25 mouse cellular contexts compared by ENCODE assay signal in genomic region chr3:48134938-48135337, GRCm38 (mm10).
DNase-seq lines count a peak whose midpoint lies in the region; ATAC-seq and TF ChIP-seq lines count a peak whose summit lies in the region.
"Had no signal": no experiment of that assay in that cellular context is flagged by ENCODE, and none has a peak within 500 bp of the region (broad histone marks: within the 10 kb centered on the region; RNA-seq: fewer than 3 reads in every experiment).

No protein-coding gene starts in this region.

- no peak for TF ChIP-seq CTCF in kidney, postnatal 0 days (IDR thresholded peaks at IDR 0.05; ENCODE audit: low read depth)

- TF ChIP-seq POLR2A in limb, embryonic 14.5 days (IDR thresholded peaks at IDR 0.05; ENCODE audit: borderline replicate concordance, extremely low read depth, insufficient read depth, insufficient read length) = no peak

- no peak for ATAC-seq in kidney, postnatal 0 days (replicated peaks; ENCODE audit: low FRiP score, low read depth)
- no peak for ATAC-seq in kidney, embryonic 16.5 days (ENCODE audit: low FRiP score, low TSS enrichment)
- ATAC-seq in limb, embryonic 13.5 days (ENCODE audit: low FRiP score, low read depth) = peak; percentile 71
- peak; percentile 73; the same call in 1 of the 2 replicates for ATAC-seq in limb, embryonic 14.5 days (ENCODE audit: low FRiP score, low read depth)
- ATAC-seq: forebrain, embryonic 14.5 days; forebrain, embryonic 16.5 days had no signal

- H3K36me3 ChIP-seq in kidney, postnatal 0 days (ENCODE audit: insufficient read depth, low read length) = no peaks in the 10 kb centered on the region
- H3K36me3 ChIP-seq in kidney, embryonic 16.5 days (ENCODE audit: insufficient read depth, low read length) = no peaks in the 10 kb centered on the region
- no peaks in the 10 kb centered on the region for H3K36me3 ChIP-seq in limb, embryonic 13.5 days
- no peaks in the 10 kb centered on the region for H3K36me3 ChIP-seq in limb, embryonic 10.5 days
- H3K36me3 ChIP-seq in limb, embryonic 14.5 days (ENCODE audit: control insufficient read depth, insufficient read depth, low read length) = no peaks in the 10 kb centered on the region
- H3K36me3 ChIP-seq: embryonic facial prominence, embryonic 12.5 days; embryonic facial prominence, embryonic 15.5 days; forebrain, embryonic 10.5 days; forebrain, embryonic 12.5 days had no signal

- WGBS in kidney, postnatal 0 days = 58% methylated on average over 4 of the region's 4 CpGs
- 67% methylated on average over 4 of the region's 4 CpGs for WGBS in kidney, embryonic 16.5 days
- 55% methylated on average over 4 of the region's 4 CpGs for WGBS in limb, embryonic 13.5 days
- 86% methylated on average over 4 of the region's 4 CpGs for WGBS in limb, embryonic 10.5 days
- WGBS in limb, embryonic 14.5 days = 36% methylated on average over 4 of the region's 4 CpGs

- no peaks in the 10 kb centered on the region for H3K4me1 ChIP-seq in kidney, postnatal 0 days (replicated peaks; ENCODE audit: insufficient read depth, low read length)
- H3K4me1 ChIP-seq in kidney, embryonic 16.5 days (ENCODE audit: insufficient read depth, low read length) = no peaks in the 10 kb centered on the region
- H3K4me1 ChIP-seq in limb, embryonic 13.5 days = no peaks in the 10 kb centered on the region
- H3K4me1 ChIP-seq in limb, embryonic 10.5 days = no peaks in the 10 kb centered on the region
- no peaks in the 10 kb centered on the region for H3K4me1 ChIP-seq in limb, embryonic 14.5 days (ENCODE audit: control insufficient read depth, insufficient read depth, low read length)
- H3K4me1 ChIP-seq: embryonic facial prominence, embryonic 12.5 days; embryonic facial prominence, embryonic 15.5 days; forebrain, embryonic 10.5 days; forebrain, embryonic 12.5 days had no signal

- H3K9ac ChIP-seq in kidney, postnatal 0 days (ENCODE audit: low read depth, low read length) = no peak overlapping the region
- H3K9ac ChIP-seq in kidney, embryonic 16.5 days (replicated peaks; ENCODE audit: low read length) = no peak overlapping the region
- no peak overlapping the region for H3K9ac ChIP-seq in limb, embryonic 13.5 days
- H3K9ac ChIP-seq in limb, embryonic 14.5 days (ENCODE audit: low read depth, low read length, severe bottlenecking) = no peak overlapping the region
- H3K9ac ChIP-seq: embryonic facial prominence, embryonic 12.5 days; embryonic facial prominence, embryonic 15.5 days; forebrain, embryonic 12.5 days had no signal

- intact Hi-C loops in gastrocnemius, postnatal 14 days (cut with DNase I; ENCODE audit: low total_unique reads) = no loop called here
- intact Hi-C loops in heart, postnatal 14 days (cut with DNase I) = no loop called here

- H3K4me2 ChIP-seq in kidney, postnatal 0 days (ENCODE audit: low read length) = no peak overlapping the region
- no peak overlapping the region for H3K4me2 ChIP-seq in kidney, embryonic 16.5 days (replicated peaks; ENCODE audit: low read depth, low read length)
- H3K4me2 ChIP-seq in limb, embryonic 13.5 days (replicated peaks) = no peak overlapping the region
- H3K4me2 ChIP-seq in limb, embryonic 14.5 days (replicated peaks; ENCODE audit: low read depth, low read length, severe bottlenecking) = no peak overlapping the region
- H3K4me2 ChIP-seq: embryonic facial prominence, embryonic 12.5 days; embryonic facial prominence, embryonic 15.5 days; forebrain, embryonic 12.5 days had no signal

- no peak overlapping the region for H3K27ac ChIP-seq in kidney, postnatal 0 days
- H3K27ac ChIP-seq in kidney, embryonic 16.5 days (ENCODE audit: low read length) = no peak overlapping the region
- no peak overlapping the region for H3K27ac ChIP-seq in limb, embryonic 13.5 days
- no peak overlapping the region for H3K27ac ChIP-seq in limb, embryonic 10.5 days
- H3K27ac ChIP-seq in limb, embryonic 14.5 days (replicated peaks; ENCODE audit: low read depth, low read length) = no peak overlapping the region
- H3K27ac ChIP-seq: embryonic facial prominence, embryonic 12.5 days; embryonic facial prominence, embryonic 15.5 days; forebrain, embryonic 10.5 days; forebrain, embryonic 12.5 days had no signal

- no peak overlapping the region for H3K4me3 ChIP-seq in kidney, postnatal 0 days (replicated peaks; ENCODE audit: low read depth, low read length)
- no peak overlapping the region for H3K4me3 ChIP-seq in kidney, embryonic 16.5 days (ENCODE audit: low read length)
- no peak overlapping the region for H3K4me3 ChIP-seq in limb, embryonic 13.5 days
- H3K4me3 ChIP-seq in limb, embryonic 10.5 days = no peak overlapping the region
- no peak overlapping the region for H3K4me3 ChIP-seq in limb, embryonic 14.5 days (replicated peaks; ENCODE audit: low read length)
- H3K4me3 ChIP-seq: embryonic facial prominence, embryonic 12.5 days; embryonic facial prominence, embryonic 15.5 days; erythroblast, embryonic 14.5 days; forebrain, embryonic 10.5 days; forebrain, embryonic 12.5 days had no signal

- peak; percentile 12 for DNase-seq in gastrocnemius, postnatal 14 days
- DNase-seq in gastrocnemius, adult 8-10 months (ENCODE audit: low spot score in 2 of 2) = no peak
- peak; percentile 48 for DNase-seq in kidney, postnatal 0 days (ENCODE audit: low spot score)
- DNase-seq in limb, embryonic 10.5 days (ENCODE audit: low spot score) = no peak
- DNase-seq in limb, embryonic 14.5 days (ENCODE audit: low spot score) = peak; percentile 78
- DNase-seq in heart, postnatal 14 days = no peak
- DNase-seq: adrenal gland, adult 2 months; adrenal gland, postnatal 10 days; adrenal gland, postnatal 25 days; cerebellum, adult 11 months; cerebellum, adult 18-20 months; cerebellum, adult 8-10 months; cerebellum, adult 9-11 months; cerebellum, postnatal 14 days; cerebellum, postnatal 36 days; embryo, embryonic 11 days had no signal

- H3K27me3 ChIP-seq in kidney, postnatal 0 days (ENCODE audit: insufficient read depth, low read length) = no peaks in the 10 kb centered on the region
- no peaks in the 10 kb centered on the region for H3K27me3 ChIP-seq in kidney, embryonic 16.5 days (ENCODE audit: insufficient read depth, low read length)
- no peaks in the 10 kb centered on the region for H3K27me3 ChIP-seq in limb, embryonic 13.5 days
- no peaks in the 10 kb centered on the region for H3K27me3 ChIP-seq in limb, embryonic 10.5 days (ENCODE audit: low read depth, poor library complexity, severe bottlenecking)
- H3K27me3 ChIP-seq in limb, embryonic 14.5 days (ENCODE audit: control insufficient read depth, insufficient read depth, low read length) = no peaks in the 10 kb centered on the region
- H3K27me3 ChIP-seq: embryonic facial prominence, embryonic 12.5 days; embryonic facial prominence, embryonic 15.5 days; forebrain, embryonic 12.5 days had no signal

- H3K9me3 ChIP-seq in kidney, postnatal 0 days (replicated peaks; ENCODE audit: low read length) = no peaks in the 10 kb centered on the region
- no peaks in the 10 kb centered on the region for H3K9me3 ChIP-seq in kidney, embryonic 16.5 days (ENCODE audit: low read length)
- H3K9me3 ChIP-seq in limb, embryonic 13.5 days = no peaks in the 10 kb centered on the region
- H3K9me3 ChIP-seq in limb, embryonic 10.5 days (replicated peaks) = no peaks in the 10 kb centered on the region
- no peaks in the 10 kb centered on the region for H3K9me3 ChIP-seq in limb, embryonic 14.5 days (ENCODE audit: control insufficient read depth, low read length)
- H3K9me3 ChIP-seq: embryonic facial prominence, embryonic 12.5 days; embryonic facial prominence, embryonic 15.5 days; forebrain, embryonic 10.5 days; forebrain, embryonic 12.5 days had no signal

Comparison
In these comparisons a context has a peak if more than half of its experiments do, and no peak if none do; other contexts are left out.
1. DNase-seq: peak in gastrocnemius, postnatal 14 days (single experiment), kidney, postnatal 0 days (single experiment) and limb, embryonic 14.5 days (single experiment); none in gastrocnemius, adult 8-10 months (0 of 2), limb, embryonic 10.5 days (single experiment) and heart, postnatal 14 days (0 of 2).
2. ATAC-seq: peak in limb, embryonic 13.5 days (single experiment) and limb, embryonic 14.5 days (single experiment); none in kidney, postnatal 0 days (single experiment) and kidney, embryonic 16.5 days (single experiment).